Mouse (Mus musculus) liver, embryonic 18 days (tissue): ENCODE measurements around the gene Apol7a. TPM values are rescaled to one million over a fixed set of nuclear protein-coding genes. Genes with fewer than 3 reads are reported as not detected.

Source experiments
- polyA plus RNA-seq: library from polyadenylated mRNA; depleted of rRNA; stranded (reverse); fragments of >200 nt; gene quantifications from 2 replicates; pipeline ENCODE4 v1.2.3, GENCODE M21; 2012; rRNA removed

Gene Apol7a
- 13.9 and 21.6 TPM in 2 replicates for polyA plus RNA-seq

GRCm38 (mm10) chr15:77399027-77399426, at the start of gene Apol7a:
Gene Apol7a, minus strand, starts transcription at chr15:77399110.

DNA sequence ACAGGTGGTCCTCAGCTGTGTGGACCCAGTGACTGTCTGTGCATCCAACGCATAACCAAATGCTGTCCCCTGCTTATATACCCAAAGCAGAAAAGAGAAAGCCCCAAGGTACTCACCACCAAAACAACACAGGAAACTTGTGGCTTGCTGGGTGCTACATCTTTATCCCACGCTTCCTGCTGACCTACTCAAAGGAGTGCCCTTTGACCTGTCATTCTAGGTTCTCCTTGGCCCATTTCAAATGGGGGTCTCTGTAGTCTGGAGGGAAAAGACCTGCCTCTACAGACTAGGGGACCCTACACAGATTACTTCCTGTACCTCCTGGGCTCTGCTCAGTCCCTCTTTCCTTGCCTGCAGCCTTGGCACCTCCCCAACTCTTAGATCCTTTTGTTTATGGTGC, 48.5 kb upstream of the Apol7a start, which contains the start of gene Apol7b:
TSS of gene Apol7b (minus strand) at position 101 of the 400 bp plus-strand sequence.

DNA sequence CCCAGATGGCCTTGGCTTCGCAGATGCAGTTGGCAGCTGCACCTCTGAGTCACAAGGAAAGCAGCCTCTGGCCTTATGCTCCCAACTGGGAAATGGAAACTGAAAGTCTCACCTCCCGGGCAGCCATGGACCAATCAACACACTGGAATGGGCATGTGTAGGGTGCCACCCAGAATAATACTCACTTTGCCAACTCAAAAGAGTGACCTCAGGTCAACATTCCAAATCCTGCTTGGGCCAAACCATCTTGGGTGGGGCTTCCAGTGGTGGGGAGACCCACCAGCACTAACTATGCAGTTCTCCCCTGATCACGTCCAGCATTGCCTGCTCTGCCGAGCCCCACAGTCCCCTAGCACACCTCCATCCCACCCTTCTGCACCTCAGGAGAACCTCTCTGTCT, 12.1 kb upstream of the Apol7a start, which contains the start of gene Apol9a:
TSS of gene Apol9a (minus strand) at position 101 of the 400 bp plus-strand sequence.

Other genes with a start within 250 kb of the Apol7a start
- gene Rbfox2, start 92.1 kb downstream of the Apol7a start, polyA plus RNA-seq: 20.4 and 23.4 TPM in 2 replicates
- gene Apol9a, start 12.0 kb upstream of the Apol7a start, polyA plus RNA-seq: 0.08 and 0.26 TPM in 2 replicates
- gene Apol7b, start 48.4 kb upstream of the Apol7a start, polyA plus RNA-seq: not detected in 2 replicates
- gene Apol10a, start 77.9 kb upstream of the Apol7a start, polyA plus RNA-seq: 0.01 TPM in 1 of 2 replicates, not detected in the other
- gene Apol11a, start 109.2 kb upstream of the Apol7a start, polyA plus RNA-seq: 0.02 and 0.04 TPM in 2 replicates
- 0.01 TPM in 1 of 2 replicates, not detected in the other for gene Apol7c, start 134.2 kb upstream of the Apol7a start, polyA plus RNA-seq
- gene 1700025B11Rik, start 162.8 kb upstream of the Apol7a start, polyA plus RNA-seq: not detected in 2 replicates
- gene Apol10b, start 197.0 kb upstream of the Apol7a start, polyA plus RNA-seq: 0.02 and 0.04 TPM in 2 replicates
- gene Gm36245, start 200.1 kb upstream of the Apol7a start, polyA plus RNA-seq: not detected in 2 replicates
- 0.67 and 1.5 TPM in 2 replicates for gene Apol11b, start 244.2 kb upstream of the Apol7a start, polyA plus RNA-seq